Mouse (Mus musculus): Measurements from ENCODE around the gene Angptl8.

DNA sequence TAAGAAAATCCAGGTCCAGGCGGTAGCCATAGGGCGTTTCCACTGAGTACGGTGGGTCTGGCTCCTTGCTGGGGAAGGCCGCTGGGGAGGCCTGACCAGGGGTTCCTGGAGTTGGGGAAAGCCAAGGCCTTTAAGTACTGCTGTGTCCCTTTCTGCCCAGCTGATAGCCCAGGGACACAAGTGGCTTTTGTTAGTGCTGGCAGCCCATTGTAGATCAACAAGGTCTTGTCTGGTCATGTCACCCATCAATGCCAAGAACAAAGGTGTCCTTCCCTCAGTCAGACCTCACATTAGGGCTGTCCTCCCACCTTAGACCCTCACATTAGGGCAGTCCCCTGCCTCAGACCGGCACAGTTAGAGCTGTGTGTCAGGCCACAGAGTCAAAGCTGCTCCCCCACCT, 39.7 kb upstream of the Angptl8 start:
- TF ChIP-seq POLR2A (IDR thresholded peaks at IDR 0.05; ENCODE audit: borderline replicate concordance, extremely low read depth, insufficient read depth, insufficient read length, poor library complexity, severe bottlenecking), result no peak
- no peak for TF ChIP-seq CTCF (IDR thresholded peaks at IDR 0.05; ENCODE audit: borderline replicate concordance, extremely low read depth, insufficient read depth, insufficient read length)

Data from brain, embryonic 14.5 days (tissue).